Mouse (Mus musculus): Measurements from ENCODE around the gene D11Wsu47e.

- TF ChIP-seq USF1 (IDR thresholded peaks at IDR 0.05; ENCODE audit: low read depth) (no peak), CTCF (IDR thresholded peaks at IDR 0.05; ENCODE audit: control insufficient read depth, insufficient read depth, insufficient read length) (peak; percentile 67), CEBPB (IDR thresholded peaks at IDR 0.05; ENCODE audit: low read depth) (no peak), MAX (IDR thresholded peaks at IDR 0.05) (no peak), MYOD1 (IDR thresholded peaks at IDR 0.05; ENCODE audit: control insufficient read depth, insufficient read length, low read depth) (no peak), MYOG (IDR thresholded peaks at IDR 0.05; ENCODE audit: control insufficient read depth, extremely low read depth, insufficient read length) (no peak), FOSL1 (IDR thresholded peaks at IDR 0.05; ENCODE audit: insufficient read depth, low read length, poor library complexity, severe bottlenecking) (no peak)
Measured at GRCm38 (mm10) chr11:113648152-113648551, 36.1 kb upstream of the D11Wsu47e start.

All from C2C12 (cell line).